Mouse (Mus musculus) skeletal muscle tissue, adult 2 months (tissue): ENCODE measurements around the gene Sgsm2.
"Not testable (repeated sequence)": the region's sequence is repeated elsewhere in the genome, so short reads cannot be mapped to it uniquely, and the experiment has no call there.

Experiments used
- DNase-seq: peaks from one replicate; pipeline ENCODE4 v3.0.0-alpha.2; 2012; ENCODE audit warnings: low read depth, low spot score

Sgsm2 gene

GRCm38 (mm10) chr11:74828965-74829550 is 67.8 kb downstream of the Sgsm2 start:
- DNase-seq, result no peak

GRCm38 (mm10) chr11:74828404-74828931 is 68.4 kb downstream of the Sgsm2 start:
- DNase-seq, result no peak

- no peak for DNase-seq
Observed at GRCm38 (mm10) chr11:74827791-74828403, 69.0 kb downstream of the Sgsm2 start.

GRCm38 (mm10) chr11:74826702-74827101 is 70.2 kb downstream of the Sgsm2 start:
- DNase-seq, result no peak

- DNase-seq, result no peak
Observed at GRCm38 (mm10) chr11:74826151-74826550, 70.7 kb downstream of the Sgsm2 start.

GRCm38 (mm10) chr11:74822746-74823440 is 74.0 kb downstream of the Sgsm2 start:
- DNase-seq, result no peak

- DNase-seq, result no peak
Observed at GRCm38 (mm10) chr11:74821463-74821862, 75.4 kb downstream of the Sgsm2 start.

GRCm38 (mm10) chr11:74820921-74821320 is 75.9 kb downstream of the Sgsm2 start:
- DNase-seq, result no peak

GRCm38 (mm10) chr11:74815795-74816194 is 81.1 kb downstream of the Sgsm2 start:
- DNase-seq, result no peak

GRCm38 (mm10) chr11:74811538-74811937 is 85.3 kb downstream of the Sgsm2 start:
- no peak for DNase-seq

GRCm38 (mm10) chr11:74811027-74811426 is 85.8 kb downstream of the Sgsm2 start:
- DNase-seq, result not testable (repeated sequence)

- DNase-seq, result no peak
Observed at GRCm38 (mm10) chr11:74810134-74810533, 86.7 kb downstream of the Sgsm2 start.

- no peak for DNase-seq
Observed at GRCm38 (mm10) chr11:74808251-74808853, 88.5 kb downstream of the Sgsm2 start.

GRCm38 (mm10) chr11:74807246-74807882 is 89.5 kb downstream of the Sgsm2 start:
- DNase-seq, result no peak

GRCm38 (mm10) chr11:74804081-74804627 is 92.7 kb downstream of the Sgsm2 start:
- no peak for DNase-seq

- DNase-seq, result no peak
Observed at GRCm38 (mm10) chr11:74800658-74801057, 96.2 kb downstream of the Sgsm2 start.
